ENCODE assay signal across 18 mouse cellular contexts in the genomic region with DNA sequence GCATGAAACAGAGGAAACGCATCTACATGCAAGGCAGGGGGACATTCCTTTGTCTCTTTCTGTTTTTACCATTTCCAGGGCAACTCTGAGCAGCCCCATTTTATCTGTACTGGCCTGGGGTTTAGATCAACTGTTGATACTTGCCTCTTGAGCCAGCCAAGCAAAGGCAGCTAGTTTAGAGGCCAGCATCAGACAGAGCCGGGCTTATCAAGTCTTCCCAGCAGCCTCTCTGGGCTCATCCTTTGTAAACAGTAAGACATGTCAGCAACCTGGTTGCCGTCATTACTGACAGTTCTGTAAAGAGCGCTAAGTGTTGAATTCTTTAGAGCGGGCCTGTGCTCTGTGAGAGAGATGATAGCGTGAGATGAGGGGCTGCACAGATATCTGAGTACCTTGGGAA.
DNase-seq lines count a peak whose midpoint lies in the region; ATAC-seq and TF ChIP-seq lines count a peak whose summit lies in the region.
"Had no signal": no experiment of that assay in that cellular context is flagged by ENCODE, and none has a peak within 500 bp of the region (broad histone marks: within the 10 kb centered on the region; RNA-seq: fewer than 3 reads in every experiment).

No protein-coding gene starts in this region.

- peak overlapping the region; percentile 41; the same call in 1 of the 2 replicates for H3K27ac ChIP-seq in heart, embryonic 11.5 days (ENCODE audit: low read depth, low read length)
- no peak overlapping the region for H3K27ac ChIP-seq in MEL (ENCODE audit: control insufficient read depth, low read depth, low read length)
- no peak overlapping the region for H3K27ac ChIP-seq in intestine, embryonic 16.5 days (ENCODE audit: low read length)
- peak overlapping the region; percentile 66 for H3K27ac ChIP-seq in liver, embryonic 16.5 days (ENCODE audit: low read length)
- H3K27ac ChIP-seq: gastrocnemius, adult 2 months; hindbrain, embryonic 14.5 days; limb, embryonic 15.5 days; midbrain, embryonic 12.5 days had no signal

- H3K4me3 ChIP-seq in heart, embryonic 11.5 days (ENCODE audit: low read depth, low read length) = no peak overlapping the region
- no peak overlapping the region for H3K4me3 ChIP-seq in MEL (ENCODE audit: control insufficient read depth in 1 of 2, insufficient read depth in 1 of 2, low read depth in 2 of 2, low read length in 2 of 2)
- no peak overlapping the region for H3K4me3 ChIP-seq in intestine, embryonic 16.5 days (ENCODE audit: low read length)
- no peak overlapping the region for H3K4me3 ChIP-seq in liver, embryonic 16.5 days (ENCODE audit: low read depth, low read length)
- H3K4me3 ChIP-seq: gastrocnemius, adult 2 months; limb, embryonic 15.5 days; midbrain, embryonic 12.5 days had no signal

- H3K9me3 ChIP-seq in heart, embryonic 11.5 days (replicated peaks; ENCODE audit: control insufficient read depth, low read length) = no peaks in the 10 kb centered on the region
- H3K9me3 ChIP-seq in MEL (replicated peaks; ENCODE audit: insufficient read depth, low read length) = no peaks in the 10 kb centered on the region
- H3K9me3 ChIP-seq in intestine, embryonic 16.5 days (ENCODE audit: control insufficient read depth, low read length) = no peaks in the 10 kb centered on the region
- no peaks in the 10 kb centered on the region for H3K9me3 ChIP-seq in liver, embryonic 16.5 days (replicated peaks; ENCODE audit: control insufficient read depth, low read length)
- H3K9me3 ChIP-seq: limb, embryonic 15.5 days; midbrain, embryonic 12.5 days had no signal

- DNase-seq in heart, postnatal 4 days = no peak
- DNase-seq in MEL (ENCODE audit: low read depth, low spot score) = peak; percentile 7
- no peak for DNase-seq in urinary bladder, adult 2 months (ENCODE audit: low spot score)
- DNase-seq in retina, embryonic 14.5 days (ENCODE audit: low spot score) = no peak
- DNase-seq: cerebellum, adult 9-11 months; forebrain, postnatal 0 days; gastrocnemius, adult 2 months; kidney, adult 18-20 months; kidney, postnatal 14 days; lung, postnatal 14 days; retina, postnatal 1 day; right cerebral cortex, postnatal 4 days had no signal

- peaks cover 7% of the 10 kb centered on the region for H3K4me1 ChIP-seq in heart, embryonic 11.5 days (ENCODE audit: control insufficient read depth, insufficient read depth, low read length)
- no peaks in the 10 kb centered on the region for H3K4me1 ChIP-seq in MEL (ENCODE audit: control insufficient read depth in 1 of 2, insufficient read depth in 2 of 2, low read length in 2 of 2)
- peaks cover 8% of the 10 kb centered on the region; the same call in 1 of the 2 replicates for H3K4me1 ChIP-seq in intestine, embryonic 16.5 days (ENCODE audit: control insufficient read depth, insufficient read depth, low read length)
- peaks cover 16% of the 10 kb centered on the region for H3K4me1 ChIP-seq in liver, embryonic 16.5 days (ENCODE audit: control insufficient read depth, low read depth, low read length)
- H3K4me1 ChIP-seq: midbrain, embryonic 12.5 days had no signal

- no peak for TF ChIP-seq CTCF in MEL (IDR thresholded peaks at IDR 0.05 in 2 of 3, conservative IDR thresholded peaks at IDR 0.05 in 1 of 3; ENCODE audit: control insufficient read depth in 1 of 3, insufficient read depth in 1 of 3, low read depth in 2 of 3, low read length in 3 of 3, poor library complexity in 1 of 3, severe bottlenecking in 1 of 3)

- H3K27me3 ChIP-seq in heart, embryonic 11.5 days (ENCODE audit: control insufficient read depth, insufficient read depth, low read length) = no peaks in the 10 kb centered on the region
- no peaks in the 10 kb centered on the region for H3K27me3 ChIP-seq in MEL (ENCODE audit: control insufficient read depth in 1 of 2, insufficient read depth in 2 of 2, low read length in 2 of 2)
- no peaks in the 10 kb centered on the region for H3K27me3 ChIP-seq in intestine, embryonic 16.5 days (replicated peaks; ENCODE audit: control insufficient read depth, insufficient read depth, low read length)
- no peaks in the 10 kb centered on the region for H3K27me3 ChIP-seq in liver, embryonic 16.5 days (ENCODE audit: control insufficient read depth, insufficient read depth, low read depth, low read length)
- H3K27me3 ChIP-seq: midbrain, embryonic 12.5 days had no signal

- no peaks in the 10 kb centered on the region for H3K36me3 ChIP-seq in heart, embryonic 11.5 days (ENCODE audit: control insufficient read depth, insufficient read depth, low read length)
- H3K36me3 ChIP-seq in MEL (ENCODE audit: control insufficient read depth in 1 of 2, insufficient read depth in 2 of 2, low read length in 2 of 2) = no peaks in the 10 kb centered on the region; a peak in 1 of 4 replicates
- H3K36me3 ChIP-seq in intestine, embryonic 16.5 days (ENCODE audit: control insufficient read depth, insufficient read depth, low read length) = no peaks in the 10 kb centered on the region
- H3K36me3 ChIP-seq in liver, embryonic 16.5 days (ENCODE audit: control insufficient read depth, insufficient read depth) = no peaks in the 10 kb centered on the region
- H3K36me3 ChIP-seq: limb, embryonic 15.5 days; midbrain, embryonic 12.5 days had no signal

- TF ChIP-seq RAD21 in MEL (IDR thresholded peaks at IDR 0.05; ENCODE audit: low read depth, low read length) = no peak

- peak; percentile 90 for ATAC-seq in heart, embryonic 11.5 days (replicated peaks; ENCODE audit: insufficient number of reproducible peaks, low FRiP score, low TSS enrichment)
- 0 out of 2 replicates have a peak, but pooled peaks have one; percentile 26 for ATAC-seq in intestine, embryonic 16.5 days
- ATAC-seq in liver, embryonic 16.5 days (ENCODE audit: low read depth) = peak; percentile 98
- ATAC-seq: forebrain, postnatal 0 days had no signal

- H3K4me2 ChIP-seq in heart, embryonic 11.5 days = no peak overlapping the region
- H3K4me2 ChIP-seq in intestine, embryonic 16.5 days (ENCODE audit: low read depth, low read length) = no peak overlapping the region
- 0 out of 2 replicates have a peak overlapping the region, but pooled peaks have one; percentile 6 for H3K4me2 ChIP-seq in liver, embryonic 16.5 days (ENCODE audit: low read depth, low read length)
- H3K4me2 ChIP-seq: hindbrain, embryonic 14.5 days; limb, embryonic 15.5 days; midbrain, embryonic 12.5 days had no signal

- TF ChIP-seq POLR2A in MEL (IDR thresholded peaks at IDR 0.05; ENCODE audit: control insufficient read depth in 1 of 2, insufficient read depth in 1 of 2, low read depth in 1 of 2, low read length in 2 of 2, poor library complexity in 1 of 2) = no peak

- H3K9ac ChIP-seq in heart, embryonic 11.5 days (ENCODE audit: low read depth, low read length) = no peak overlapping the region
- no peak overlapping the region for H3K9ac ChIP-seq in MEL (ENCODE audit: control insufficient read depth, low read depth, low read length, poor library complexity, severe bottlenecking)
- H3K9ac ChIP-seq in intestine, embryonic 16.5 days (ENCODE audit: low read depth, low read length) = no peak overlapping the region
- no peak overlapping the region for H3K9ac ChIP-seq in liver, embryonic 16.5 days (ENCODE audit: low read depth, low read length)
- H3K9ac ChIP-seq: forebrain, postnatal 0 days; hindbrain, embryonic 14.5 days; limb, embryonic 15.5 days; midbrain, embryonic 12.5 days had no signal

- WGBS in heart, embryonic 11.5 days (ENCODE audit: insufficient replicate concordance) = 15% methylated on average over 6 of the region's 6 CpGs
- WGBS in intestine, embryonic 16.5 days = 42% methylated on average over 6 of the region's 6 CpGs
- 25% methylated on average over 6 of the region's 6 CpGs for WGBS in liver, embryonic 16.5 days (ENCODE audit: insufficient replicate concordance)

- no peak for TF ChIP-seq EP300 in MEL (IDR thresholded peaks at IDR 0.05; ENCODE audit: low read depth in 1 of 2, low read length in 2 of 2)

- H3K79me2 ChIP-seq in MEL (ENCODE audit: control insufficient read depth, insufficient read depth, low read length, poor library complexity) = no peaks in the 10 kb centered on the region

TF ChIP-seq in MEL, 35 proteins besides CTCF, POLR2A, EP300 and RAD21:
- TF ChIP-seq ZC3H11A (IDR thresholded peaks at IDR 0.05; ENCODE audit: low read depth, low read length) (no peak), SMC3 (IDR thresholded peaks at IDR 0.05; ENCODE audit: low read depth, low read length) (no peak), CHD2 (IDR thresholded peaks at IDR 0.05; ENCODE audit: low read length) (no peak)

Comparison
In these comparisons a context has a peak if more than half of its experiments do, and no peak if none do; other contexts are left out.
1. ATAC-seq: peak in every context shown above with its lines; median percentile 98 in liver, embryonic 16.5 days; 90 in heart, embryonic 11.5 days; 26 in intestine, embryonic 16.5 days.
2. H3K27ac ChIP-seq: peak in heart, embryonic 11.5 days (single experiment) and liver, embryonic 16.5 days (single experiment); none in MEL (single experiment) and intestine, embryonic 16.5 days (single experiment).